Mouse (Mus musculus) CH12.LX (cell line): ENCODE measurements around the gene Gnptab. TPM values are rescaled to one million over a fixed set of nuclear protein-coding genes. Genes with fewer than 3 reads are reported as not detected.
A peak's percentile ranks its signal among the peaks of the same experiment; 100 is the strongest.

Experiments
- DNase-seq: peaks from one replicate; pipeline ENCODE4 v3.0.0-alpha.2; 2013; ENCODE audit errors: extremely low read depth
- H3K27ac ChIP-seq: 2 replicates; pipeline ENCODE4 v1.5.1; 2012; ENCODE audit warnings: low read depth, mild to moderate bottlenecking, control low read depth, moderate library complexity; ENCODE audit not compliant: insufficient read depth
- H3K27me3 ChIP-seq: replicated peaks from 2 replicates; pipeline ENCODE3; 2012; ENCODE audit warnings: inconsistent platforms
- H3K36me3 ChIP-seq, 2 experiments: replicated peaks in 1 of 2; 2 replicates each; pipeline versions ENCODE3 to v1.6.1; 2012; ENCODE audit warnings: inconsistent platforms in 1 of 2, low read length in 1 of 2, mild to moderate bottlenecking in 1 of 2, mixed read lengths in 1 of 2, moderate library complexity in 1 of 2; ENCODE audit not compliant: control insufficient read depth in 1 of 2, insufficient read depth in 1 of 2
- H3K4me1 ChIP-seq, 2 experiments: 2 replicates each; pipeline ENCODE4 v1.6.1; 2012; ENCODE audit warnings: inconsistent platforms in 1 of 2, moderate library complexity in 1 of 2; ENCODE audit not compliant: insufficient read depth in 2 of 2, control insufficient read depth in 1 of 2
- H3K4me2 ChIP-seq: 2 replicates; pipeline ENCODE4 v1.6.1; 2012; ENCODE audit warnings: low read depth, mild to moderate bottlenecking, control low read depth; ENCODE audit not compliant: poor library complexity, insufficient read depth, severe bottlenecking
- H3K4me3 ChIP-seq, 3 experiments: fragments of 150-350 bp in 1 of 3; sonication (generic) in 1 of 3; replicated peaks in 1 of 3; 2 replicates each; pipeline versions ENCODE3 to v1.5.1; 2011 to 2012; ENCODE audit warnings: low read depth in 2 of 3, low read length in 2 of 3, mild to moderate bottlenecking in 2 of 3, moderate library complexity in 2 of 3, control low read depth in 1 of 3, improper control_type of control experiment in 1 of 3, inconsistent platforms in 1 of 3, mixed read lengths in 1 of 3; ENCODE audit not compliant: poor library complexity in 1 of 3
- H3K79me2 ChIP-seq: replicated peaks from 2 replicates; pipeline ENCODE4 v1.6.1; 2012; ENCODE audit warnings: mild to moderate bottlenecking, moderate library complexity; ENCODE audit not compliant: control insufficient read depth, poor library complexity, insufficient read depth, severe bottlenecking; ENCODE audit errors: extremely low read depth
- H3K9ac ChIP-seq: 2 replicates; pipeline ENCODE4 v1.6.1; 2012; ENCODE audit warnings: low read depth, mild to moderate bottlenecking, control low read depth, moderate library complexity; ENCODE audit not compliant: insufficient read depth
- H3K9me3 ChIP-seq: replicated peaks from 2 replicates; pipeline ENCODE3; 2012; ENCODE audit warnings: low read length, inconsistent platforms, mixed read lengths
- BHLHE40 ChIP-seq: IDR thresholded peaks from 2 replicates; pipeline ENCODE4 v1.6.1; 2011; ENCODE audit warnings: mild to moderate bottlenecking, low read depth, low read length, improper control_type of control experiment
- CHD1 ChIP-seq: IDR thresholded peaks from 2 replicates; pipeline ENCODE4 v1.6.1; 2012; ENCODE audit warnings: low read depth, low read length, improper control_type of control experiment, inconsistent platforms
- CTCF ChIP-seq, 2 experiments: IDR thresholded peaks in 1 of 2; conservative IDR thresholded peaks in 1 of 2; 2 replicates each; pipeline ENCODE4 v1.5.1; 2011 to 2012; ENCODE audit warnings: low read depth in 2 of 2, low read length in 2 of 2, improper control_type of control experiment in 1 of 2, inconsistent platforms in 1 of 2, mild to moderate bottlenecking in 1 of 2, moderate library complexity in 1 of 2
- E2F4 ChIP-seq: IDR thresholded peaks from 2 replicates; pipeline ENCODE4 v1.6.1; 2011; ENCODE audit warnings: low read depth, low read length, improper control_type of control experiment; ENCODE audit not compliant: insufficient replicate concordance
- GABPA ChIP-seq: IDR thresholded peaks from 2 replicates; pipeline ENCODE4 v1.6.1; 2012; ENCODE audit warnings: low read depth, low read length, improper control_type of control experiment, inconsistent platforms; ENCODE audit not compliant: insufficient replicate concordance
- JUN ChIP-seq: IDR thresholded peaks from 2 replicates; pipeline ENCODE4 v1.6.1; 2011; ENCODE audit warnings: low read depth, mild to moderate bottlenecking, low read length, improper control_type of control experiment, moderate library complexity; ENCODE audit not compliant: insufficient read depth
- JUND ChIP-seq: conservative IDR thresholded peaks from 2 replicates; pipeline ENCODE4 v1.6.1; 2011; ENCODE audit warnings: low read depth, low read length, improper control_type of control experiment
- KAT2A ChIP-seq: IDR thresholded peaks from 2 replicates; pipeline ENCODE4 v1.6.1; 2012; ENCODE audit warnings: low read length, improper control_type of control experiment, inconsistent platforms; ENCODE audit not compliant: insufficient replicate concordance
- MAFK ChIP-seq: IDR thresholded peaks from 2 replicates; pipeline ENCODE4 v1.6.1; 2011; ENCODE audit warnings: low read length, improper control_type of control experiment; ENCODE audit not compliant: insufficient replicate concordance
- MAX ChIP-seq: IDR thresholded peaks from 2 replicates; pipeline ENCODE4 v1.6.1; 2011; ENCODE audit warnings: low read length, improper control_type of control experiment
- MXI1 ChIP-seq: IDR thresholded peaks from 2 replicates; pipeline ENCODE4 v1.6.1; 2011; ENCODE audit warnings: mild to moderate bottlenecking, low read depth, low read length, improper control_type of control experiment
- MYC ChIP-seq: IDR thresholded peaks from 2 replicates; pipeline ENCODE4 v1.6.1; 2011; ENCODE audit warnings: low read depth, mild to moderate bottlenecking, improper control_type of control experiment, low read length
- NELFE ChIP-seq: IDR thresholded peaks from 2 replicates; pipeline ENCODE4 v1.6.1; 2011; ENCODE audit warnings: low read depth, low read length, improper control_type of control experiment
- NRF1 ChIP-seq: IDR thresholded peaks from 2 replicates; pipeline ENCODE4 v1.6.1; 2014; ENCODE audit warnings: low read depth, mild to moderate bottlenecking, inconsistent platforms, low read length, improper control_type of control experiment, moderate library complexity
- POLR2AphosphoS2 ChIP-seq: IDR thresholded peaks from 2 replicates; pipeline ENCODE4 v1.6.1; 2011; ENCODE audit warnings: low read depth, low read length, improper control_type of control experiment
- RCOR1 ChIP-seq: conservative IDR thresholded peaks from 2 replicates; pipeline ENCODE4 v1.6.1; 2012; ENCODE audit warnings: low read depth, mild to moderate bottlenecking, inconsistent platforms, low read length, improper control_type of control experiment
- SIN3A ChIP-seq: IDR thresholded peaks from 2 replicates; pipeline ENCODE4 v1.6.1; 2012; ENCODE audit warnings: low read length, improper control_type of control experiment, inconsistent platforms
- TBP ChIP-seq: conservative IDR thresholded peaks from 2 replicates; pipeline ENCODE4 v1.6.1; 2011; ENCODE audit warnings: low read depth, low read length, improper control_type of control experiment
- UBTF ChIP-seq: IDR thresholded peaks from 2 replicates; pipeline ENCODE4 v1.6.1; 2012; ENCODE audit warnings: low read depth, mild to moderate bottlenecking, inconsistent platforms, low read length, improper control_type of control experiment, moderate library complexity
- ZC3H11A ChIP-seq: IDR thresholded peaks from 2 replicates; pipeline ENCODE4 v1.6.1; 2012; ENCODE audit warnings: low read depth, mild to moderate bottlenecking, inconsistent platforms, low read length, improper control_type of control experiment
- ZKSCAN1 ChIP-seq: IDR thresholded peaks from 2 replicates; pipeline ENCODE4 v1.6.1; 2012; ENCODE audit warnings: low read depth, inconsistent platforms, low read length, improper control_type of control experiment, borderline replicate concordance
- ZMIZ1 ChIP-seq: IDR thresholded peaks from 2 replicates; pipeline ENCODE4 v1.6.1; 2012; ENCODE audit warnings: low read depth, mild to moderate bottlenecking, inconsistent platforms, low read length, improper control_type of control experiment
- dilution Hi-C: fragments of 300-500 bp; cut with MboI; formaldehyde crosslinking; loops from 2 replicates; pipeline ENCODE4 v1.14.3; 2020; ENCODE audit warnings: low sequenced_read_pairs; ENCODE audit not compliant: extremely low pct_unique_long_range_greater_than_20kb, extremely low pct_ligation_motif_present
- in situ Hi-C: fragments of 300-500 bp; cut with MboI; formaldehyde crosslinking; loops from 3 replicates; pipeline ENCODE4 v1.14.3; 2019; ENCODE audit warnings: low sequenced_read_pairs, low pct_ligation_motif_present, low pct_unique_long_range_greater_than_20kb, mixed read lengths
- polyA plus RNA-seq: library from polyadenylated mRNA; unstranded; fragments of >175 nt; gene quantifications from 2 replicates; pipeline ENCODE4 v1.2.1, GENCODE M21; 2012; ENCODE audit warnings: low read depth; ENCODE audit not compliant: insufficient read length
- total RNA-seq, 2 experiments: library from RNA; depleted of rRNA; stranded (reverse); fragments of 300-350 nt in 1 of 2; fragments of >200 nt in 1 of 2; gene quantifications; 2 replicates each; pipeline ENCODE4 v1.2.3; 2012 to 2014

The Gnptab gene
- total and polyA plus RNA-seq, 3 experiments = 13.2 to 38.2 (median 18.0) TPM

GRCm38 (mm10) chr10:88412290-88412995 is 33.5 kb downstream of the Gnptab start:
- Histone ChIP-seq H3K4me1 (peaks cover 12 to 46% of the 10 kb centered on the region in 2 experiments), H3K27ac (no peak overlapping the region), H3K4me3 (no peak overlapping the region)
- in situ Hi-C loops = no loop called here
- no peak for TF ChIP-seq BHLHE40
- TF ChIP-seq, all 38 proteins: peak for 0
- no peaks in the 10 kb centered on the region for H3K27me3 ChIP-seq
- DNase-seq = no peak
- H3K79me2 ChIP-seq = peaks cover 8% of the 10 kb centered on the region; the same call in 1 of the 2 replicates
- dilution Hi-C loops = no loop called here
- no peaks in the 10 kb centered on the region for H3K9me3 ChIP-seq
- no peak overlapping the region for H3K9ac ChIP-seq
- H3K36me3 ChIP-seq = peaks cover 16 to 50% of the 10 kb centered on the region in 2 experiments
- no peak overlapping the region for H3K4me2 ChIP-seq

GRCm38 (mm10) chr10:88417686-88418085 is 38.8 kb downstream of the Gnptab start:
- Histone ChIP-seq H3K4me1 (peaks cover 24 to 64% of the 10 kb centered on the region in 2 experiments; a peak in 3 of 4 replicates), H3K36me3 (peaks cover 23 to 52% of the 10 kb centered on the region in 2 experiments), H3K79me2 (no peaks in the 10 kb centered on the region), H3K4me3 (no peak overlapping the region), H3K27ac (no peak overlapping the region), H3K4me2 (no peak overlapping the region), H3K9ac (no peak overlapping the region), H3K9me3 (no peaks in the 10 kb centered on the region), H3K27me3 (no peaks in the 10 kb centered on the region)
- dilution Hi-C loops = no loop called here
- no peak for TF ChIP-seq POLR2AphosphoS2
- no peak for TF ChIP-seq BHLHE40
- no peak for TF ChIP-seq MAX
- TF ChIP-seq JUN = no peak
- DNase-seq = peak; percentile 62
- in situ Hi-C loops = no loop called here

GRCm38 (mm10) chr10:88420141-88420541 is 41.2 kb downstream of the Gnptab start:
- Histone ChIP-seq H3K27ac (peak overlapping the region; percentile 96), H3K79me2 (no peaks in the 10 kb centered on the region), H3K9me3 (no peaks in the 10 kb centered on the region), H3K9ac (peak overlapping the region; percentile 70), H3K4me2 (peak overlapping the region; percentile 88), H3K36me3 (peaks cover 24 to 52% of the 10 kb centered on the region in 2 experiments), H3K27me3 (no peaks in the 10 kb centered on the region), H3K4me1 (peaks cover 24 to 54% of the 10 kb centered on the region in 2 experiments; a peak in 3 of 4 replicates), H3K4me3 (peak overlapping the region in 2 of 3 experiments; percentile 22 to 37)
- peak; percentile 57 for DNase-seq
- in situ Hi-C loops = loop anchor here (10.0 kb wide), 1 partner anchor 165 kb away; no protein-coding TSS in a partner anchor
- dilution Hi-C loops = no loop called here
- TF ChIP-seq CHD1 (no peak), MAX (peak; percentile 11; the same call in 1 of the 2 replicates), MAFK (no peak), TBP (no peak), ZMIZ1 (0 out of 2 replicates have a peak, but pooled peaks have one; percentile 68), BHLHE40 (peak; percentile 46), MXI1 (peak; percentile 76; the same call in 1 of the 2 replicates), ZC3H11A (no peak), ZKSCAN1 (no peak), CTCF (conservative IDR thresholded peaks at IDR 0.05 in 1 of 2, IDR thresholded peaks at IDR 0.05 in 1 of 2; ENCODE audit: low read depth in 2 of 2, low read length in 2 of 2) (no peak), KAT2A (no peak), E2F4 (0 out of 2 replicates have a peak, but pooled peaks have one; percentile 20), JUND (0 out of 2 replicates have a peak, but pooled peaks have one; percentile 8), NRF1 (no peak), RCOR1 (peak; percentile 78; the same call in 1 of the 2 replicates), MYC (no peak; the same call in 1 of the 2 replicates), GABPA (no peak), POLR2AphosphoS2 (no peak), UBTF (no peak), SIN3A (no peak), JUN (no peak; the same call in 1 of the 2 replicates), NELFE (peak; percentile 50; the same call in 1 of the 2 replicates)
